In genomic region chr13:43865036-43865435, GRCm38 (mm10) we compare ENCODE assay signal across 8 mouse cellular contexts.
A peak's percentile ranks its signal among the peaks of the same experiment; 100 is the strongest.
DNase-seq lines count a peak whose midpoint lies in the region; ATAC-seq and TF ChIP-seq lines count a peak whose summit lies in the region.

No protein-coding gene starts in this region.

- no peaks in the 10 kb centered on the region for H3K9me3 ChIP-seq in heart, embryonic 12.5 days (replicated peaks)
- no peaks in the 10 kb centered on the region for H3K9me3 ChIP-seq in kidney, postnatal 0 days (replicated peaks; ENCODE audit: low read length)
- H3K9me3 ChIP-seq in midbrain, embryonic 10.5 days (replicated peaks), result no peaks in the 10 kb centered on the region

- no peaks in the 10 kb centered on the region for H3K27me3 ChIP-seq in heart, embryonic 12.5 days (replicated peaks)
- no peaks in the 10 kb centered on the region for H3K27me3 ChIP-seq in kidney, postnatal 0 days (ENCODE audit: insufficient read depth, low read length)
- peaks cover 78% of the 10 kb centered on the region for H3K27me3 ChIP-seq in midbrain, embryonic 10.5 days (ENCODE audit: low read depth, poor library complexity, severe bottlenecking)
- no peaks in the 10 kb centered on the region for H3K27me3 ChIP-seq in thymus, adult 2 months (ENCODE audit: control insufficient read depth, insufficient read depth, low read length)

- H3K36me3 ChIP-seq in heart, embryonic 12.5 days, result no peaks in the 10 kb centered on the region
- H3K36me3 ChIP-seq in kidney, postnatal 0 days (ENCODE audit: insufficient read depth, low read length), result no peaks in the 10 kb centered on the region
- no peaks in the 10 kb centered on the region for H3K36me3 ChIP-seq in midbrain, embryonic 10.5 days
- no peaks in the 10 kb centered on the region for H3K36me3 ChIP-seq in thymus, adult 2 months (ENCODE audit: control insufficient read depth, insufficient read depth, low read length)

- DNase-seq in right cerebral cortex, postnatal 14 days, result peak; percentile 14
- DNase-seq in right cerebral cortex, adult 18-20 months, result no peak
- peak; percentile 81 for DNase-seq in embryo, embryonic 11 days
- DNase-seq in kidney, postnatal 0 days (ENCODE audit: low spot score), result no peak
- DNase-seq in midbrain, embryonic 10.5 days (ENCODE audit: low spot score), result peak; percentile 84
- DNase-seq in thymus, adult 2 months, result peak; percentile 37
- no peak for DNase-seq in layer of hippocampus, postnatal 36 days

- TF ChIP-seq CTCF in kidney, postnatal 0 days (IDR thresholded peaks at IDR 0.05; ENCODE audit: low read depth), result no peak
- TF ChIP-seq CTCF in thymus, adult 2 months (IDR thresholded peaks at IDR 0.05; ENCODE audit: borderline replicate concordance, control insufficient read depth, extremely low read depth, insufficient read depth, low read length, poor library complexity), result no peak

- no peak for TF ChIP-seq POLR2A in thymus, adult 2 months (IDR thresholded peaks at IDR 0.05; ENCODE audit: control insufficient read depth, extremely low read depth, insufficient read depth, low read length, poor library complexity)

- peaks cover 15% of the 10 kb centered on the region; the same call in 1 of the 2 replicates for H3K4me1 ChIP-seq in heart, embryonic 12.5 days (replicated peaks)
- H3K4me1 ChIP-seq in kidney, postnatal 0 days (replicated peaks; ENCODE audit: insufficient read depth, low read length), result peaks cover 22% of the 10 kb centered on the region; the same call in 1 of the 2 replicates
- peaks cover 32% of the 10 kb centered on the region for H3K4me1 ChIP-seq in midbrain, embryonic 10.5 days
- H3K4me1 ChIP-seq in thymus, adult 2 months (replicated peaks; ENCODE audit: control insufficient read depth, insufficient read depth, low read length), result peaks cover 23% of the 10 kb centered on the region

- peak; percentile 15; the same call in 1 of the 2 replicates for ATAC-seq in heart, embryonic 12.5 days (ENCODE audit: insufficient number of reproducible peaks, low FRiP score)
- ATAC-seq in kidney, postnatal 0 days (replicated peaks; ENCODE audit: low FRiP score, low read depth), result no peak

- WGBS in heart, embryonic 12.5 days, result 3% methylated on average over 20 of the region's 20 CpGs
- WGBS in kidney, postnatal 0 days, result 6% methylated on average over 20 of the region's 20 CpGs
- WGBS in midbrain, embryonic 10.5 days, result under 1% methylated on average over 20 of the region's 20 CpGs
- 61% methylated on average over 20 of the region's 20 CpGs for WGBS in thymus, adult 2 months

- peak overlapping the region; percentile 40; the same call in 1 of the 2 replicates for H3K27ac ChIP-seq in heart, embryonic 12.5 days (ENCODE audit: poor library complexity, severe bottlenecking)
- peak overlapping the region; percentile 47; the same call in 1 of the 2 replicates for H3K27ac ChIP-seq in kidney, postnatal 0 days
- H3K27ac ChIP-seq in midbrain, embryonic 10.5 days (replicated peaks), result peak overlapping the region; percentile 83
- no peak overlapping the region for H3K27ac ChIP-seq in thymus, adult 2 months (ENCODE audit: control insufficient read depth, insufficient read depth, low read length)

- H3K4me3 ChIP-seq in heart, embryonic 12.5 days, result peak overlapping the region; percentile 30
- peak overlapping the region; percentile 9; the same call in 1 of the 2 replicates for H3K4me3 ChIP-seq in kidney, postnatal 0 days (replicated peaks; ENCODE audit: low read depth, low read length)
- peak overlapping the region; percentile 51 for H3K4me3 ChIP-seq in midbrain, embryonic 10.5 days
- H3K4me3 ChIP-seq in thymus, adult 2 months (ENCODE audit: control insufficient read depth, insufficient read depth, low read length), result peak overlapping the region; percentile 29; the same call in 1 of the 2 replicates

- peak overlapping the region; percentile 68 for H3K4me2 ChIP-seq in heart, embryonic 12.5 days
- peak overlapping the region; percentile 55 for H3K4me2 ChIP-seq in kidney, postnatal 0 days (ENCODE audit: low read length)

- H3K9ac ChIP-seq in heart, embryonic 12.5 days, result peak overlapping the region; percentile 31; the same call in 1 of the 2 replicates
- peak overlapping the region; percentile 36; the same call in 1 of the 2 replicates for H3K9ac ChIP-seq in kidney, postnatal 0 days (ENCODE audit: low read depth, low read length)

Comparison
In these comparisons a context has a peak if more than half of its experiments do, and no peak if none do; other contexts are left out.
1. DNase-seq: peak in right cerebral cortex, postnatal 14 days (single experiment), embryo, embryonic 11 days (single experiment), midbrain, embryonic 10.5 days (single experiment) and thymus, adult 2 months (single experiment); none in right cerebral cortex, adult 18-20 months (single experiment), kidney, postnatal 0 days (single experiment) and layer of hippocampus, postnatal 36 days (0 of 2).
2. Peak in every context shown above with its lines, with median percentiles within 50 percentile points of each other: H3K4me3 ChIP-seq.